Mouse (Mus musculus) liver, embryonic 14.5 days (tissue): ENCODE measurements around the gene Gm49384. TPM values are rescaled to one million over a fixed set of nuclear protein-coding genes. Genes with fewer than 3 reads are reported as not detected.
A peak's percentile ranks its signal among the peaks of the same experiment; 100 is the strongest.

ENCODE experiments used
- ATAC-seq: fragments of 200-750 bp; cut with Nextera tagmentation; 2 replicates; pipeline ENCODE4 v1.8.0; 2017; ENCODE audit warnings: moderate number of reproducible peaks, mild to moderate bottlenecking, moderate library complexity; ENCODE audit not compliant: insufficient read depth
- DNase-seq, 3 experiments: peaks; one replicate each; pipeline ENCODE4 v3.0.0-alpha.2; 2012 to 2013; ENCODE audit warnings: low read depth in 3 of 3, low spot score in 3 of 3
- H3K27ac ChIP-seq: fragments of 300-500 bp; sonication (generic); 2 replicates; pipeline ENCODE4 v1.5.1; 2014; ENCODE audit warnings: moderate library complexity, mild to moderate bottlenecking, control low read depth, inconsistent platforms
- H3K27me3 ChIP-seq: fragments of 300-500 bp; sonication (generic); 2 replicates; pipeline ENCODE4 v1.6.1; 2014; ENCODE audit warnings: mild to moderate bottlenecking, low read length, moderate library complexity; ENCODE audit not compliant: control insufficient read depth, insufficient read depth
- H3K36me3 ChIP-seq: fragments of 300-500 bp; sonication (generic); replicated peaks from 2 replicates; pipeline ENCODE4 v1.6.1; 2014; ENCODE audit warnings: low read depth; ENCODE audit not compliant: control insufficient read depth, insufficient read depth
- H3K4me1 ChIP-seq, 2 experiments: fragments of 200-500 bp in 1 of 2; fragments of 300-500 bp in 1 of 2; sonication (generic) in 1 of 2; replicated peaks; 2 replicates each; pipeline ENCODE4 v1.6.1; 2012 to 2014; ENCODE audit warnings: antibody characterized with exemption in 1 of 2, inconsistent platforms in 1 of 2, low read length in 1 of 2; ENCODE audit not compliant: control insufficient read depth in 2 of 2, insufficient read depth in 2 of 2
- H3K4me2 ChIP-seq: fragments of 300-500 bp; sonication (generic); 2 replicates; pipeline ENCODE4 v1.6.1; 2014; ENCODE audit warnings: low read depth, mild to moderate bottlenecking, control low read depth, moderate library complexity
- H3K4me3 ChIP-seq, 2 experiments: fragments of 200-500 bp in 1 of 2; fragments of 300-500 bp in 1 of 2; sonication (generic) in 1 of 2; 2 replicates each; pipeline ENCODE4 v1.5.1; 2012 to 2014; ENCODE audit warnings: low read depth in 2 of 2, low read length in 2 of 2, mild to moderate bottlenecking in 2 of 2, control low read depth in 1 of 2, inconsistent platforms in 1 of 2, moderate library complexity in 1 of 2; ENCODE audit not compliant: insufficient read depth in 1 of 2
- H3K9ac ChIP-seq: fragments of 300-500 bp; sonication (generic); replicated peaks from 2 replicates; pipeline ENCODE4 v1.6.1; 2014; ENCODE audit warnings: mild to moderate bottlenecking, control low read depth, moderate library complexity
- H3K9me3 ChIP-seq: fragments of 300-500 bp; sonication (generic); 2 replicates; pipeline ENCODE4 v1.6.1; 2016; ENCODE audit warnings: low read length, mixed read lengths; ENCODE audit not compliant: control insufficient read depth
- CTCF ChIP-seq: IDR thresholded peaks from 2 replicates; pipeline ENCODE4 v1.5.1; 2016; ENCODE audit warnings: antibody characterized with exemption, low read depth, control low read depth
- EP300 ChIP-seq: IDR thresholded peaks from 2 replicates; pipeline ENCODE4 v1.6.1; 2016; ENCODE audit warnings: antibody characterized with exemption, low read depth
- WGBS: fragments of 180-500 bp; shearing (Covaris S2); extraction: QIAGEN DNeasy Blood & Tissue Kit; methylation state at CpG from one replicate; pipeline ENCODE4 v1.1.7; 2014; ENCODE audit not compliant: insufficient replicate concordance; 5-methylcytosine and 5-hydroxymethylcytosine counted together
- polyA plus RNA-seq, 2 experiments: library from polyadenylated mRNA; depleted of rRNA in 1 of 2; stranded (reverse) in 1 of 2; unstranded in 1 of 2; fragments of >200 nt; fragmentation: Nextera tagmentation in 1 of 2; extraction: Ambion mirVana in 1 of 2; gene quantifications; 2 replicates each; pipeline versions ENCODE4 v1.2.1 to v1.2.3; 2012 to 2014

The Gm49384 gene
- polyA plus RNA-seq, 2 experiments, result 8.0 to 16.3 TPM

DNA sequence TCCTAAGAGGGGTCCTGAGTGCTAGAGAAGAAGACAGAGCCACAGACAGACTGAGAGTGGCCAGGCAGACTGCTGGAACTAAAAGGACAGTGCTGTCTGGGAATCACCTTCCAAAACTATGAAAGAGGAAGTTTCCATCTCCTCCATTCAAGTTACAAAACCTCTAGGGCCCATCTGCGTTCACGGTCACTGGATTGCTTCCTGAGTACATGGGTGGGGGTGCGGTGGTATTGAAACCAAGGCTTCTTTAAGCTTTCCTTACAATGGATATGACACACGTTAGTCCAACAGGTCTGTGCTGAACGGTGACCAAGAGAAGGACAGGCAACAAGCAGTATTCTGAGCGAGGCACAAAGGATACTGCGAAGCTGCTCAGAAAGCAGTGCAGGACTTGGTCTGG lies 10.3 kb upstream of the Gm49384 start:
- DNase-seq, result no peak
- WGBS, result 70% methylated on average over 7 of the region's 7 CpGs
- H3K9me3 ChIP-seq, result no peaks in the 10 kb centered on the region
- H3K4me2 ChIP-seq, result no peak overlapping the region
- H3K4me1 ChIP-seq, result no peaks in the 10 kb centered on the region
- peaks cover 60% of the 10 kb centered on the region for H3K36me3 ChIP-seq
- H3K4me3 ChIP-seq, result no peak overlapping the region
- ATAC-seq, result no peak
- TF ChIP-seq CTCF (no peak), EP300 (no peak)
- no peak overlapping the region for H3K27ac ChIP-seq
- no peaks in the 10 kb centered on the region for H3K27me3 ChIP-seq
- no peak overlapping the region for H3K9ac ChIP-seq

DNA sequence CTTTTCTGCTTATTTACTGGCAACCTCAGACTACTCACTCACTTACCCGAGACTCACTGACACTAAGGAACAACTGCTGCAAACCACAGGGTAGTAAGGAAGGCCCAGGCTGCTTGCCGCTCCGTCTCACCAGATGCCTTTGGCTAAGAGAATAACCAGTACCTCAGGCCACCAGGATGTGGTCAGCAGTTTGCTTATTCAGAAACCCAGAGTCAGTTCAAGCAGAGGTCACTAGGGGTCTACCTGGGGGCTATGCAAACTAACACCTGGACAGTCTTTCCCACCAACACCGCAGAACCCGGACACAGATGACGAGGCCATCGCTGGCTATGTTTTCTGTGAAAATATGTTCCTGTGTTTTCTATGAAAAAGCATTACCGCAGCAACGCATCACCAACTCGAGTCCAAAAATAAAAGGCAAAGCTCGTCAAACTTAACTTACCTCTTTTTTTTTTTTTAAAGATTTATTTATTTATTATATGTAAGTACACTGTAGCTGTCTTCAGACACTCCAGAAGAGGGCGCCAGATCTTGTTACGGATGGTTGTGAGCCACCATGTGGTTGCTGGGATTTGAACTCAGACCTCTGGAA lies 9.2 kb upstream of the Gm49384 start:
- DNase-seq, result no peak
- no peak for ATAC-seq
- no peak for TF ChIP-seq CTCF
- no peak for TF ChIP-seq EP300
- WGBS, result 84% methylated on average over 13 of the region's 13 CpGs
- H3K36me3 ChIP-seq, result peaks cover 56% of the 10 kb centered on the region
- H3K27ac ChIP-seq, result no peak overlapping the region
- H3K4me2 ChIP-seq, result no peak overlapping the region
- no peak overlapping the region for H3K4me3 ChIP-seq
- no peaks in the 10 kb centered on the region for H3K4me1 ChIP-seq
- no peaks in the 10 kb centered on the region for H3K9me3 ChIP-seq
- H3K27me3 ChIP-seq, result no peaks in the 10 kb centered on the region
- no peak overlapping the region for H3K9ac ChIP-seq

- WGBS, result 77% methylated on average over 5 of the region's 5 CpGs
- peaks cover 51% of the 10 kb centered on the region for H3K36me3 ChIP-seq
- H3K27me3 ChIP-seq, result no peaks in the 10 kb centered on the region
- H3K4me2 ChIP-seq, result no peak overlapping the region
- no peak overlapping the region for H3K4me3 ChIP-seq
- no peak for TF ChIP-seq EP300
- peak; percentile 43; the same call in 1 of the 2 replicates for TF ChIP-seq CTCF
- no peaks in the 10 kb centered on the region for H3K9me3 ChIP-seq
- H3K4me1 ChIP-seq, result no peaks in the 10 kb centered on the region
- no peak for ATAC-seq
- no peak overlapping the region for H3K9ac ChIP-seq
- no peak for DNase-seq
- H3K27ac ChIP-seq, result no peak overlapping the region
Measured at GRCm38 (mm10) chr12:69211057-69211456, 7.0 kb upstream of the Gm49384 start.

- TF ChIP-seq CTCF (no peak), EP300 (no peak)
- H3K9me3 ChIP-seq, result no peaks in the 10 kb centered on the region
- no peak overlapping the region for H3K4me2 ChIP-seq
- H3K27me3 ChIP-seq, result no peaks in the 10 kb centered on the region
- no peak for DNase-seq
- H3K27ac ChIP-seq, result no peak overlapping the region
- H3K4me1 ChIP-seq, result no peaks in the 10 kb centered on the region
- ATAC-seq, result no peak
- H3K36me3 ChIP-seq, result peaks cover 53% of the 10 kb centered on the region
- no peak overlapping the region for H3K9ac ChIP-seq
- no peak overlapping the region for H3K4me3 ChIP-seq
- 89% methylated on average over 18 of the region's 18 CpGs for WGBS
Measured at GRCm38 (mm10) chr12:69210056-69210979, 6.3 kb upstream of the Gm49384 start.

DNA sequence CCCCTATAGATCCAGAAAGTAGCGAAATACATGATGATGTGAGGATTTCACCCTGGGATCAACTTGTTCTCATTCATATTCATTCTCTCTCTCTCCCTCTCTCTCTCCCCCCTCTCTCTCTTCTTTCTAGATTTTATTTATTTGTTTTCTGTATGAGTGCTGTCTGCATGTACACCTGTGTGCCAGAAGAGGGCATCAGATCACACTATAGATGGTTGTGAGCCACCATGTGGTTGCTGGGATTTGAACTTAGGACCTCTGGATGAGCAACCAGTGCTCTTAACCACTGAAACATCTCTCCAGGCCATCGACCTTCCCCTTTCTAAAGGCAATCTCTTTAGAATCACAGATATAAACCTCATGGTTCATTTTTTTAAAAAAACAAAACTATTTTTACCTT lies 4.5 kb upstream of the Gm49384 start:
- no peaks in the 10 kb centered on the region for H3K9me3 ChIP-seq
- H3K4me3 ChIP-seq, result no peak overlapping the region
- TF ChIP-seq CTCF (peak; percentile 65), EP300 (no peak)
- WGBS, result 81% methylated on average over 2 of the region's 2 CpGs
- peaks cover 42% of the 10 kb centered on the region for H3K36me3 ChIP-seq
- no peak overlapping the region for H3K9ac ChIP-seq
- no peak overlapping the region for H3K27ac ChIP-seq
- no peaks in the 10 kb centered on the region for H3K27me3 ChIP-seq
- H3K4me2 ChIP-seq, result no peak overlapping the region
- ATAC-seq (no peak), DNase-seq (no peak)
- no peaks in the 10 kb centered on the region for H3K4me1 ChIP-seq
